Mouse (Mus musculus): ENCODE measurements around the gene Wnt4.

DNA sequence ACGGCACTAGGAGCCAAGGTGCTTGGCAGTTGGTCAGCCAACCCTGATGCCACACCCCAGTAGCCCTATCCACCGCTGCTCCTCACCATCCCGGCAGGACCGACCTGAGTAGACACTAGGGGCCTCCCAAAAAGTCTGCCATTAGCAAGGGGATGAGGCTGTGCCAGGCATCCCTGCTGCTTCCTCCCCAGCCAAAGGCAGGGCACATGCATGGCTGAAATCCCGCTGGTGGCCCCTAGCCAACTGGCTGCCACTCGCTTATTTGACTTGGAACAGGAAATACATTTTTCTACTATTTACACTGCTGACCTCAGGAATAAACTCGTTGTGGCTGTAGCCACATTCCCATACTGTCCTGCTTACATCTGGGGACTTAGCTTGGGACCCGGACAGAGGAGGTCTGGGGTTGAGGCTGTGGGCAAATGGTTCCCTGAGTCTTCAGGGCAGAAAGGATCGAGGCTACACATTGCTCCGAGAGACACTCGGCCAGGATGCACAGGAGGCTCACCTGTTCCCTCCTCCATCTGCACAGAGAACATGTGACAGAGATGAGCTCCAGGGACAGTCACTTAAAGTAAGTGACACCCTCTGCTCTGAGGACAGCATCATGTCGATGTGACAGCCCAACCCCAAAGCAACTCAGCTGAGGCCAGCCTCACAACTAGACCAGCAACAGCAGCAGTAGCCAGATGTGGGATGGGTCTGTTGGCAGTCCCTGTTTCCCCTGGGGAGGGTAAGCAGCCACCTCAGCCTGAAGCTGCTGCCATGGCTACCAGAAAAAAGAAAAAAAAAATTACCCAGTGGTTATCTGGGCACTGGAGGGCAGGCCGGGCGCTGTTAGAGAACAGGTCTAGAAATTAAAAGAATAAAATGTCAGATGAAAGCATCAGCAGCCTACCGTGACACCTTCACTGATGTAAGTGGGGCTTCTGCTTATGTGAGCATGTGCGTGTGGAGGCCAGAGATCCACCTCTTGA is 45.5 kb upstream of the Wnt4 start:
- TF ChIP-seq POLR2A (IDR thresholded peaks at IDR 0.05; ENCODE audit: borderline replicate concordance, control insufficient read depth, low read depth, low read length): no peak
- no peak for TF ChIP-seq CTCF (IDR thresholded peaks at IDR 0.05; ENCODE audit: control insufficient read depth, insufficient read depth, low read length)
